Mouse (Mus musculus) erythroblast, embryonic 14.5 days (primary cell): Measurements from ENCODE around the gene Amn. TPM values are rescaled to one million over a fixed set of nuclear protein-coding genes. Genes with fewer than 3 reads are reported as not detected.

ENCODE experiments used
- H3K27me3 ChIP-seq: 2 replicates; pipeline ENCODE4 v1.6.1; 2012; ENCODE audit warnings: inconsistent platforms; ENCODE audit not compliant: control insufficient read depth
- H3K36me3 ChIP-seq: 2 replicates; pipeline ENCODE4 v1.6.1; 2012; ENCODE audit warnings: mild to moderate bottlenecking, inconsistent platforms; ENCODE audit not compliant: control insufficient read depth
- H3K4me1 ChIP-seq: 2 replicates; pipeline ENCODE4 v1.6.1; 2012; ENCODE audit warnings: inconsistent platforms; ENCODE audit not compliant: control insufficient read depth
- H3K4me3 ChIP-seq: replicated peaks from 2 replicates; pipeline ENCODE3; 2012; ENCODE audit warnings: moderate library complexity, mild to moderate bottlenecking, inconsistent platforms
- H3K9me3 ChIP-seq: 2 replicates; pipeline ENCODE4 v1.6.1; 2012; ENCODE audit warnings: low read length, inconsistent platforms, mixed read lengths; ENCODE audit not compliant: control insufficient read depth
- GATA1 ChIP-seq: IDR thresholded peaks from 2 replicates; pipeline ENCODE4 v1.6.1; 2012; ENCODE audit warnings: low read length, inconsistent platforms, mixed read lengths
- TAL1 ChIP-seq: IDR thresholded peaks from 3 replicates; pipeline ENCODE4 v1.6.1; 2012; ENCODE audit warnings: low read length, inconsistent platforms, mixed read lengths
- polyA plus RNA-seq: library from polyadenylated mRNA; stranded (reverse); fragments of >175 nt; gene quantifications from 2 replicates; pipeline ENCODE4 v1.2.3, GENCODE M21; 2012

The Amn gene
- polyA plus RNA-seq, 1 experiment = 0.05 TPM

- Histone ChIP-seq H3K4me3 (no peak overlapping the region), H3K27me3 (no peaks in the 10 kb centered on the region), H3K4me1 (no peaks in the 10 kb centered on the region), H3K9me3 (no peaks in the 10 kb centered on the region), H3K36me3 (peaks cover 42% of the 10 kb centered on the region)
- TF ChIP-seq TAL1 (no peak), GATA1 (no peak)
Observed at GRCm38 (mm10) chr12:111325744-111326424, 55.0 kb downstream of the Amn start.

Other genes with a start within 250 kb of the Amn start
- 0.31 and 0.44 TPM in 2 replicates for gene Rcor1, start 231.7 kb upstream of the Amn start, polyA plus RNA-seq
- 0.12 and 0.22 TPM in 2 replicates for gene Traf3, start 104.7 kb upstream of the Amn start, polyA plus RNA-seq
- gene 4930595D18Rik, start 86.6 kb upstream of the Amn start, polyA plus RNA-seq = not detected in 2 replicates
- gene Cdc42bpb, start 106.6 kb downstream of the Amn start, polyA plus RNA-seq = 0.74 TPM in 2 replicates
- gene Lbhd2, start 135.7 kb downstream of the Amn start, polyA plus RNA-seq = not detected in 2 replicates
- 0.23 and 0.25 TPM in 2 replicates for gene Exoc3l4, start 145.9 kb downstream of the Amn start, polyA plus RNA-seq
- gene Tnfaip2, start 171.4 kb downstream of the Amn start, polyA plus RNA-seq = 9.0 and 12.3 TPM in 2 replicates
- gene Gm266, start 214.7 kb downstream of the Amn start, polyA plus RNA-seq = not detected in 2 replicates